Mouse (Mus musculus) myocyte (in vitro differentiated cells): Measurements from ENCODE around the gene Prr15l.

ENCODE experiments used
- E2F4 ChIP-seq: IDR thresholded peaks from one replicate; pipeline ENCODE4 v1.6.1; 2011; ENCODE audit warnings: mild to moderate bottlenecking, control low read depth, moderate library complexity; ENCODE audit not compliant: insufficient read depth
- MAX ChIP-seq: IDR thresholded peaks from one replicate; pipeline ENCODE4 v1.6.1; 2011; ENCODE audit warnings: low read depth, mild to moderate bottlenecking, control low read depth
- MYOD1 ChIP-seq, 3 experiments: IDR thresholded peaks; one replicate each; pipeline ENCODE4 v1.6.1; 2011; ENCODE audit warnings: control low read depth in 2 of 3, low read depth in 2 of 3, mild to moderate bottlenecking in 2 of 3, moderate library complexity in 1 of 3; ENCODE audit not compliant: insufficient read length in 2 of 3, control insufficient read depth in 1 of 3
- MYOG ChIP-seq, 3 experiments: IDR thresholded peaks; one replicate each; pipeline ENCODE4 v1.6.1; 2011; ENCODE audit warnings: control low read depth in 2 of 3, low read depth in 2 of 3, mild to moderate bottlenecking in 2 of 3; ENCODE audit not compliant: insufficient read length in 2 of 3, control insufficient read depth in 1 of 3, insufficient read depth in 1 of 3
- POLR2A ChIP-seq: IDR thresholded peaks from one replicate; pipeline ENCODE4 v1.6.1; 2011; ENCODE audit warnings: low read depth, mild to moderate bottlenecking, control low read depth, moderate library complexity; ENCODE audit not compliant: insufficient read length
- POLR2AphosphoS2 ChIP-seq: IDR thresholded peaks from one replicate; pipeline ENCODE4 v1.6.1; 2011; ENCODE audit warnings: low read depth, control low read depth; ENCODE audit not compliant: insufficient read length
- SRF ChIP-seq: IDR thresholded peaks from one replicate; pipeline ENCODE4 v1.6.1; 2011; ENCODE audit warnings: low read depth; ENCODE audit not compliant: control insufficient read depth, insufficient read length
- TCF12 ChIP-seq: IDR thresholded peaks from one replicate; pipeline ENCODE4 v1.6.1; 2011; ENCODE audit warnings: mild to moderate bottlenecking, control low read depth; ENCODE audit not compliant: poor library complexity, insufficient read depth, severe bottlenecking
- TCF3 ChIP-seq: IDR thresholded peaks from one replicate; pipeline ENCODE4 v1.6.1; 2011; ENCODE audit warnings: low read depth, control low read depth; ENCODE audit not compliant: insufficient read length

- no peak for TF ChIP-seq POLR2A
- TF ChIP-seq MAX: no peak
- no peak for TF ChIP-seq E2F4
- no peak for TF ChIP-seq TCF12
- TF ChIP-seq POLR2AphosphoS2: no peak
- TF ChIP-seq SRF: no peak
- TF ChIP-seq MYOG (IDR thresholded peaks at IDR 0.05; ENCODE audit: control insufficient read depth in 1 of 3, insufficient read depth in 1 of 3, insufficient read length in 2 of 3, low read depth in 2 of 3): no peak
- no peak for TF ChIP-seq TCF3
- TF ChIP-seq MYOD1 (IDR thresholded peaks at IDR 0.05; ENCODE audit: control insufficient read depth in 1 of 3, insufficient read length in 2 of 3, low read depth in 2 of 3): no peak
Measured at GRCm38 (mm10) chr11:96946498-96946897, 18.6 kb downstream of the Prr15l start.
